In genomic region chr3:21935571-21936261, GRCm38 (mm10) we compare ENCODE assay signal across 8 mouse cellular contexts.
DNase-seq lines count a peak whose midpoint lies in the region; ATAC-seq and TF ChIP-seq lines count a peak whose summit lies in the region.

No protein-coding gene starts in this region.

- no peaks in the 10 kb centered on the region for H3K79me2 ChIP-seq in C2C12 (ENCODE audit: control insufficient read depth, insufficient read depth)

- peak overlapping the region; percentile 18 for H3ac ChIP-seq in C2C12 (ENCODE audit: control insufficient read depth, insufficient read length, low read depth)

- H3K9ac ChIP-seq in heart, embryonic 14.5 days (ENCODE audit: low read length): peak overlapping the region; percentile 57; the same call in 1 of the 2 replicates
- peak overlapping the region; percentile 58 for H3K9ac ChIP-seq in liver, embryonic 13.5 days
- peak overlapping the region; percentile 61 for H3K9ac ChIP-seq in stomach, embryonic 16.5 days (ENCODE audit: low read length)

- peak; percentile 93 for ATAC-seq in heart, embryonic 14.5 days (ENCODE audit: insufficient number of reproducible peaks, insufficient read depth, low FRiP score, low read depth)
- peak; percentile 84 for ATAC-seq in liver, embryonic 13.5 days (ENCODE audit: low read depth)
- ATAC-seq in stomach, embryonic 16.5 days (ENCODE audit: insufficient read depth, low FRiP score): peak; percentile 96

- 2% methylated on average over 24 of the region's 24 CpGs for WGBS in heart, embryonic 14.5 days
- under 1% methylated on average over 24 of the region's 24 CpGs for WGBS in liver, embryonic 13.5 days (ENCODE audit: insufficient replicate concordance)
- WGBS in stomach, embryonic 16.5 days: under 1% methylated on average over 24 of the region's 24 CpGs

- peak overlapping the region; percentile 78 to 84 for H3K27ac ChIP-seq in heart, embryonic 14.5 days (replicated peaks in 1 of 2; ENCODE audit: control insufficient read depth in 1 of 2, insufficient read depth in 1 of 2, low read depth in 2 of 2, low read length in 2 of 2)
- H3K27ac ChIP-seq in liver, embryonic 13.5 days: peak overlapping the region; percentile 61
- peak overlapping the region; percentile 89 for H3K27ac ChIP-seq in stomach, embryonic 16.5 days (ENCODE audit: low read length)

- no peak for TF ChIP-seq CTCF in C2C12 (IDR thresholded peaks at IDR 0.05; ENCODE audit: control insufficient read depth, insufficient read depth, insufficient read length)

- peak overlapping the region; percentile 3 for H3K4me3 ChIP-seq in C2C12 (ENCODE audit: insufficient read depth, poor library complexity, severe bottlenecking)
- peak overlapping the region; percentile 32 to 36 for H3K4me3 ChIP-seq in heart, embryonic 14.5 days (ENCODE audit: control insufficient read depth in 1 of 2, insufficient read depth in 1 of 2, low read depth in 1 of 2, low read length in 2 of 2)
- peak overlapping the region; percentile 51 for H3K4me3 ChIP-seq in liver, embryonic 13.5 days (replicated peaks)
- peak overlapping the region; percentile 37 for H3K4me3 ChIP-seq in stomach, embryonic 16.5 days (replicated peaks; ENCODE audit: low read length)

- no peaks in the 10 kb centered on the region for H3K79me3 ChIP-seq in C2C12 (ENCODE audit: low read depth)

- no peaks in the 10 kb centered on the region for H3K36me3 ChIP-seq in C2C12 (ENCODE audit: control insufficient read depth, insufficient read depth)
- no peaks in the 10 kb centered on the region for H3K36me3 ChIP-seq in heart, embryonic 14.5 days (ENCODE audit: control insufficient read depth, insufficient read depth, low read length)
- H3K36me3 ChIP-seq in liver, embryonic 13.5 days: no peaks in the 10 kb centered on the region
- no peaks in the 10 kb centered on the region for H3K36me3 ChIP-seq in stomach, embryonic 16.5 days (ENCODE audit: control insufficient read depth, insufficient read depth, low read length)

- H3K9me3 ChIP-seq in heart, embryonic 14.5 days (ENCODE audit: control insufficient read depth, low read length): no peaks in the 10 kb centered on the region
- H3K9me3 ChIP-seq in liver, embryonic 13.5 days (replicated peaks): no peaks in the 10 kb centered on the region
- no peaks in the 10 kb centered on the region for H3K9me3 ChIP-seq in stomach, embryonic 16.5 days (replicated peaks; ENCODE audit: control insufficient read depth, low read length)

- DNase-seq in brain, adult 2 months (ENCODE audit: low read depth, low spot score): peak; percentile 98
- peak; percentile 69 for DNase-seq in fat pad, adult 2 months (ENCODE audit: extremely low read depth, low read depth, low spot score)
- DNase-seq in kidney, postnatal 14 days: peak; percentile 98
- DNase-seq in liver, embryonic 13.5 days: peak; percentile 70
- peak; percentile 98 for DNase-seq in neural tube, embryonic 10.5 days (ENCODE audit: extremely low spot score, low spot score)

- peak overlapping the region; percentile 58 for H3K4me2 ChIP-seq in heart, embryonic 14.5 days (ENCODE audit: low read length)
- H3K4me2 ChIP-seq in liver, embryonic 13.5 days: peak overlapping the region; percentile 74
- H3K4me2 ChIP-seq in stomach, embryonic 16.5 days (ENCODE audit: low read depth, low read length): peak overlapping the region; percentile 53

- H3K27me3 ChIP-seq in C2C12 (ENCODE audit: control insufficient read depth, insufficient read depth, insufficient read length): no peaks in the 10 kb centered on the region
- no peaks in the 10 kb centered on the region for H3K27me3 ChIP-seq in heart, embryonic 14.5 days (ENCODE audit: control insufficient read depth, insufficient read depth, low read length)
- H3K27me3 ChIP-seq in liver, embryonic 13.5 days: no peaks in the 10 kb centered on the region
- no peaks in the 10 kb centered on the region for H3K27me3 ChIP-seq in stomach, embryonic 16.5 days (ENCODE audit: control insufficient read depth, insufficient read depth, low read length)

- peaks cover 16 to 34% of the 10 kb centered on the region in 2 experiments for H3K4me1 ChIP-seq in heart, embryonic 14.5 days (ENCODE audit: control insufficient read depth in 2 of 2, insufficient read depth in 2 of 2, low read length in 2 of 2)
- H3K4me1 ChIP-seq in liver, embryonic 13.5 days (replicated peaks): peaks cover 55% of the 10 kb centered on the region
- H3K4me1 ChIP-seq in stomach, embryonic 16.5 days (ENCODE audit: control insufficient read depth, insufficient read depth, low read length): peaks cover 22% of the 10 kb centered on the region

TF ChIP-seq in C2C12, 6 proteins besides CTCF, POLR2A, EP300 and RAD21:
- TF ChIP-seq CEBPB (IDR thresholded peaks at IDR 0.05; ENCODE audit: low read depth): peak; percentile 93
- no peak for TF ChIP-seq FOSL1 (IDR thresholded peaks at IDR 0.05; ENCODE audit: insufficient read depth, low read length, poor library complexity, severe bottlenecking)
- TF ChIP-seq MYOD1 (IDR thresholded peaks at IDR 0.05; ENCODE audit: control insufficient read depth, insufficient read length, low read depth): no peak
- TF ChIP-seq USF1 (IDR thresholded peaks at IDR 0.05; ENCODE audit: low read depth): peak; percentile 3
- no peak for TF ChIP-seq MYOG (IDR thresholded peaks at IDR 0.05; ENCODE audit: control insufficient read depth, extremely low read depth, insufficient read length)
- no peak for TF ChIP-seq MAX (IDR thresholded peaks at IDR 0.05)
TF ChIP-seq in C2C12: peak in this region for 2.

Comparison
In these comparisons a context has a peak if more than half of its experiments do, and no peak if none do; other contexts are left out.
1. Peak in every context shown above with its lines: DNase-seq, ATAC-seq, H3K4me3 ChIP-seq and H3K27ac ChIP-seq.